Mouse (Mus musculus): Measurements from ENCODE around the gene Afap1. TPM values are rescaled to one million over a fixed set of nuclear protein-coding genes. Genes with fewer than 3 reads are reported as not detected.

Gene Afap1
- total RNA-seq, 2 experiments from 2014 or later: 25.9 to 30.4 TPM

GRCm38 (mm10) chr5:36006586-36006985 lies 113.5 kb downstream of the Afap1 start:
- H3K4me3 ChIP-seq: no peak overlapping the region
- no peak for DNase-seq (ENCODE audit: low spot score in 2 of 2)
- no peak overlapping the region for H3K27ac ChIP-seq
- TF ChIP-seq CTCF (conservative IDR thresholded peaks at IDR 0.05): no peak

- DNase-seq (ENCODE audit: low spot score in 2 of 2): no peak
- Histone ChIP-seq H3K27ac (no peak overlapping the region), H3K4me3 (no peak overlapping the region)
- TF ChIP-seq CTCF (conservative IDR thresholded peaks at IDR 0.05): peak; percentile 28
Observed at GRCm38 (mm10) chr5:36007649-36008048, 114.5 kb downstream of the Afap1 start.

- no peak overlapping the region for H3K27ac ChIP-seq
- no peak overlapping the region for H3K4me3 ChIP-seq
- DNase-seq (ENCODE audit: low spot score in 2 of 2): no peak
- TF ChIP-seq CTCF (conservative IDR thresholded peaks at IDR 0.05): no peak
Observed at GRCm38 (mm10) chr5:36009405-36009804, 116.3 kb downstream of the Afap1 start.

GRCm38 (mm10) chr5:36018366-36018765 lies 125.2 kb downstream of the Afap1 start:
- H3K27ac ChIP-seq: no peak overlapping the region
- no peak for DNase-seq (ENCODE audit: low spot score in 2 of 2)
- TF ChIP-seq CTCF (conservative IDR thresholded peaks at IDR 0.05): peak; percentile 67
- no peak overlapping the region for H3K4me3 ChIP-seq

- H3K27ac ChIP-seq: no peak overlapping the region
- TF ChIP-seq CTCF (conservative IDR thresholded peaks at IDR 0.05): no peak
- DNase-seq (ENCODE audit: low spot score in 2 of 2): no peak
- H3K4me3 ChIP-seq: no peak overlapping the region
Observed at GRCm38 (mm10) chr5:36021091-36021490, 128.0 kb downstream of the Afap1 start.

GRCm38 (mm10) chr5:36022361-36022760 lies 129.2 kb downstream of the Afap1 start:
- TF ChIP-seq CTCF (conservative IDR thresholded peaks at IDR 0.05): no peak
- Histone ChIP-seq H3K27ac (no peak overlapping the region), H3K4me3 (no peak overlapping the region)
- DNase-seq (ENCODE audit: low spot score in 2 of 2): no peak

GRCm38 (mm10) chr5:36024003-36024685 lies 131.0 kb downstream of the Afap1 start:
- no peak overlapping the region for H3K27ac ChIP-seq
- H3K4me3 ChIP-seq: no peak overlapping the region
- TF ChIP-seq CTCF (conservative IDR thresholded peaks at IDR 0.05): no peak
- peak in 1 of 2 experiments; percentile 22 for DNase-seq (ENCODE audit: low spot score in 2 of 2)

GRCm38 (mm10) chr5:36025076-36025475 lies 132.0 kb downstream of the Afap1 start:
- DNase-seq (ENCODE audit: low spot score in 2 of 2): no peak
- Histone ChIP-seq H3K4me3 (no peak overlapping the region), H3K27ac (0 out of 2 replicates have a peak overlapping the region, but pooled peaks have one; percentile 32)
- no peak for TF ChIP-seq CTCF (conservative IDR thresholded peaks at IDR 0.05)

- H3K4me3 ChIP-seq: no peak overlapping the region
- H3K27ac ChIP-seq: no peak overlapping the region
- peak; percentile 87 for TF ChIP-seq CTCF (conservative IDR thresholded peaks at IDR 0.05)
- peak; percentile 29 to 57 for DNase-seq (ENCODE audit: low spot score in 2 of 2)
Observed at GRCm38 (mm10) chr5:36033531-36034426, 140.7 kb downstream of the Afap1 start.

GRCm38 (mm10) chr5:36039596-36039995 lies 146.5 kb downstream of the Afap1 start:
- DNase-seq (ENCODE audit: low spot score in 2 of 2): no peak
- no peak for TF ChIP-seq CTCF (conservative IDR thresholded peaks at IDR 0.05)
- H3K27ac ChIP-seq: no peak overlapping the region
- no peak overlapping the region for H3K4me3 ChIP-seq

- no peak for TF ChIP-seq CTCF (conservative IDR thresholded peaks at IDR 0.05)
- DNase-seq (ENCODE audit: low spot score in 2 of 2): peak in 1 of 2 experiments; percentile 38
- Histone ChIP-seq H3K4me3 (no peak overlapping the region), H3K27ac (no peak overlapping the region)
Observed at GRCm38 (mm10) chr5:36040398-36041235, 147.5 kb downstream of the Afap1 start.

GRCm38 (mm10) chr5:36041236-36041562 lies 148.1 kb downstream of the Afap1 start:
- Histone ChIP-seq H3K4me3 (no peak overlapping the region), H3K27ac (no peak overlapping the region)
- TF ChIP-seq CTCF (conservative IDR thresholded peaks at IDR 0.05): no peak
- DNase-seq (ENCODE audit: low spot score in 2 of 2): no peak

- H3K27ac ChIP-seq: no peak overlapping the region
- no peak overlapping the region for H3K4me3 ChIP-seq
- no peak for DNase-seq (ENCODE audit: low spot score in 2 of 2)
- no peak for TF ChIP-seq CTCF (conservative IDR thresholded peaks at IDR 0.05)
Observed at GRCm38 (mm10) chr5:36041756-36042155, 148.6 kb downstream of the Afap1 start.
